In the genomic region with DNA sequence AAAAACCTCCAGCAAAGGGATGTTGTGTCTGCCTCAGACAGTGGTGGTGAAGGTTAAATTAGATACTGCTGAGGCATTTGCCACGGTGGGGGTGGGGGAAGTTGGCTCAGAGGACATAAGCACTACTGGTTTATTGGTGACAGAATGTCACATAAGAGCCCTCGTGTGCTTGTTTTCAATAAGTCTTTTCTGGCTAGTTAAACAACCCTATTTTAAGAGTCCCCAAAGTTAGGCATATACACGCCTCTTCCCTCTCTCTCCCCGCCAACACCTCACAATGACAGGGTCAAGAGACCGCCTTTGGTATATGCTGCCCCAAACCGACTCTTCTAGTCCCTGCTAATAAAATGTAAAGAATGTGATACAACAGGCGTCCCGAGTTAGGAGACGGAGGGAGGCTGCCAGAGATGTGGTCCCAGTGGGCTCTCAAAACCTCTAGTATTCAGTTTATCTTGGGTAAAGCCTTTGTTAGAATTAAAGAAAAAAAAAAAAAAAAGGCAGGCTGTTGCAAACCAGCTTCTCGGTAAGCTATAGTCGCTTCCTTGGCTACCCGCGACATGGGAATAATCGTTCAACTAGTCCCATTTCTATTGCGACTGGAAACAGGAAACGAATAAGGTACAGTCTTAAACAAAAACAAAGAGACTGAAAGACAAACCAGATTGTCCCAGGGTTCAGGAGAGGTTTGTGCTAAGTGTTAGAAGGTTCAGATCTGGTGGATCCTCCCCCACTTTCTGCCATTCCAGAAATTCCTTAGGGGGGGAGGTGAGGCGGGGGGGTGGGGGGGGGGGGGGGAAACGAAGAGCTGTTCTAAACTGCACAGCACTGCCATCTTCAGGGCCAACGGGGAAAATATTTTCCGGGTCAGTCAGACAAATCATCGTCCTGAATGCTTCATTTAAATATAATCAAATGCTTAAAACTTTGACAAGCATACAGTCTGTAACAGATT, we compare ENCODE assay signal across 7 mouse cellular contexts.
DNase-seq lines count a peak whose midpoint lies in the region; ATAC-seq and TF ChIP-seq lines count a peak whose summit lies in the region.

No protein-coding gene starts in this region.

- peaks cover 8% of the 10 kb centered on the region for H3K4me1 ChIP-seq in intestine, embryonic 14.5 days (replicated peaks; ENCODE audit: control insufficient read depth, insufficient read depth, low read length)
- no peaks in the 10 kb centered on the region for H3K4me1 ChIP-seq in small intestine, adult 2 months (ENCODE audit: control insufficient read depth, insufficient read depth, insufficient read length, low read length)

- peak; percentile 52 for ATAC-seq in common myeloid progenitor, adult 5-6 weeks (replicated peaks; ENCODE audit: low read depth, poor library complexity, severe bottlenecking)
- ATAC-seq in intestine, embryonic 14.5 days (replicated peaks; ENCODE audit: low FRiP score, low TSS enrichment, low read depth) = peak; percentile 49; the same call in 1 of the 2 replicates
- ATAC-seq in megakaryocyte-erythroid progenitor cell, adult 5-6 weeks (replicated peaks; ENCODE audit: low FRiP score, low TSS enrichment, poor library complexity, severe bottlenecking) = peak; percentile 72

- H3K27ac ChIP-seq in intestine, embryonic 14.5 days (ENCODE audit: low read depth) = peak overlapping the region; percentile 75
- 0 out of 2 replicates have a peak overlapping the region, but pooled peaks have one; percentile 26 for H3K27ac ChIP-seq in small intestine, adult 2 months (ENCODE audit: insufficient read depth, low read depth, low read length)

- TF ChIP-seq CTCF in small intestine, adult 2 months (IDR thresholded peaks at IDR 0.05; ENCODE audit: extremely low read depth, insufficient read length, insufficient replicate concordance, low read depth, low read length) = no peak

- no peaks in the 10 kb centered on the region for H3K9me3 ChIP-seq in intestine, embryonic 14.5 days (ENCODE audit: control insufficient read depth, low read length)

- intact Hi-C loops in gastrocnemius, postnatal 36 days (cut with DNase I) = loop anchor here (5.0 to 10.0 kb wide), 5 partner anchors 50 to 680 kb away; partner anchors contain the start of genes Itgb6 and Rbms1
- intact Hi-C loops in left cerebral cortex, postnatal 25 days (cut with DNase I) = loop anchor here (2.0 to 5.0 kb wide), 4 partner anchors 439 to 680 kb away; partner anchors contain the start of genes Itgb6 and Rbms1

- peak; percentile 84 for DNase-seq in adipocyte (ENCODE audit: low spot score)
- DNase-seq in gastrocnemius, postnatal 36 days = peak; percentile 50 to 74
- DNase-seq in intestine, embryonic 14.5 days (ENCODE audit: low spot score) = peak; percentile 86
- DNase-seq in left cerebral cortex, postnatal 25 days (ENCODE audit: low spot score in 2 of 2) = peak; percentile 54 to 59

- H3K9ac ChIP-seq in intestine, embryonic 14.5 days (ENCODE audit: low read length) = peak overlapping the region; percentile 29; the same call in 1 of the 2 replicates

- WGBS in intestine, embryonic 14.5 days = 1% methylated on average over 21 of the region's 21 CpGs
- WGBS in small intestine, adult 2 months = 4% methylated on average over 21 of the region's 21 CpGs

- H3K4me2 ChIP-seq in intestine, embryonic 14.5 days (ENCODE audit: low read length) = peak overlapping the region; percentile 82

- H3K27me3 ChIP-seq in intestine, embryonic 14.5 days (replicated peaks; ENCODE audit: control insufficient read depth, insufficient read depth, low read length) = no peaks in the 10 kb centered on the region
- no peaks in the 10 kb centered on the region for H3K27me3 ChIP-seq in small intestine, adult 2 months (ENCODE audit: control insufficient read depth, insufficient read depth, low read length)

- H3K4me3 ChIP-seq in intestine, embryonic 14.5 days (ENCODE audit: low read depth, low read length) = peak overlapping the region; percentile 40
- no peak overlapping the region for H3K4me3 ChIP-seq in small intestine, adult 2 months (ENCODE audit: low read depth, low read length)

- H3K36me3 ChIP-seq in intestine, embryonic 14.5 days (ENCODE audit: control insufficient read depth, insufficient read depth, low read length) = no peaks in the 10 kb centered on the region
- no peaks in the 10 kb centered on the region for H3K36me3 ChIP-seq in small intestine, adult 2 months (ENCODE audit: control insufficient read depth, insufficient read depth, low read length)

- no peak for TF ChIP-seq POLR2A in small intestine, adult 2 months (IDR thresholded peaks at IDR 0.05; ENCODE audit: low read depth, low read length)
